Mouse (Mus musculus) right cerebral cortex, postnatal 25 days (tissue): Measurements from ENCODE around the gene Cyp4f18.
"Not testable (repeated sequence)": the region's sequence is repeated elsewhere in the genome, so short reads cannot be mapped to it uniquely, and the experiment has no call there.

Experiments
- DNase-seq: peaks from one replicate; pipeline ENCODE4 v3.0.0; 2022

Cyp4f18 gene

GRCm38 (mm10) chr8:71974211-71974610 is 35.2 kb downstream of the Cyp4f18 start:
- DNase-seq: no peak

GRCm38 (mm10) chr8:71971945-71972344 is 37.5 kb downstream of the Cyp4f18 start:
- DNase-seq: no peak

- DNase-seq: no peak
Observed at GRCm38 (mm10) chr8:71968636-71969035, 40.8 kb downstream of the Cyp4f18 start.

GRCm38 (mm10) chr8:71968100-71968499 is 41.3 kb downstream of the Cyp4f18 start:
- no peak for DNase-seq

DNA sequence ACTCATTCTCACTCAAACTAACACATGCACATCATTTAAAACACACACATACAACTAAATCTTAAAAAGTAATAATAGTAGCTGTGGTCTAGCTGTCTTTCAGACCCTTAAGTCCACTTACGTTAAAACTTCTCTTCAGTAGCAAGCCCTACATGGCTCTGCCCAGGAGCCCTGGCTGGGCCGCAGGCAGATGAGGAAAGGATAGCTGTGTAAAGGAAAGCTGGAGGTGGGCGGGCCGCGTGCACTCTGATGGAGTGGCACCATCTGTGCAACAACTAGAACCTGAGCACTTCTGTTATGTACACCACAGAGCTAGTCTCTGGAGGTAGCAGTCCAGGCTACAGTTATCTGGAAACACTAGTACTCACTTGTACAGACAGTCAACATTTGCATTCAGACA is 42.2 kb downstream of the Cyp4f18 start:
- DNase-seq: no peak

GRCm38 (mm10) chr8:71966411-71966810 is 43.0 kb downstream of the Cyp4f18 start:
- DNase-seq: no peak

DNA sequence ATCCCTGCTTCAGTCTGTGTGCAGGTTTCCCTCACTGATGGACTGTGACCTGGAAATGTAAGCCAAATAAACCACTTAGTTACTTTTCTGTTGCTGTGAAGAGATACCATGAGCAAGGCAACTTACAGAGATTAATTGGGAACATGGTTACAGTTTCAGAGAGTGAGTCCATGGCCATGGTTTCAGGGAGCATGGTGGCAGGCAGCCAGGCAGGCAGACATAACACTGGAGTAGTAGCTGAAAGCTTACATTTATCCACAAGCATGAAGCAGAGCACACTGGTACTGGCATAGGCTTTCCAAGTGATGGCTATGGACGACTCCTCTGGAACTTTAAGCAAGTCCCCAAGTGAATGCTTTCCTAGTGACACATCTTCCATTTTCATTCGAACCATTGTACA is 44.3 kb downstream of the Cyp4f18 start:
- DNase-seq: no peak

- no peak for DNase-seq
Observed at GRCm38 (mm10) chr8:71964051-71964450, 45.4 kb downstream of the Cyp4f18 start.

DNA sequence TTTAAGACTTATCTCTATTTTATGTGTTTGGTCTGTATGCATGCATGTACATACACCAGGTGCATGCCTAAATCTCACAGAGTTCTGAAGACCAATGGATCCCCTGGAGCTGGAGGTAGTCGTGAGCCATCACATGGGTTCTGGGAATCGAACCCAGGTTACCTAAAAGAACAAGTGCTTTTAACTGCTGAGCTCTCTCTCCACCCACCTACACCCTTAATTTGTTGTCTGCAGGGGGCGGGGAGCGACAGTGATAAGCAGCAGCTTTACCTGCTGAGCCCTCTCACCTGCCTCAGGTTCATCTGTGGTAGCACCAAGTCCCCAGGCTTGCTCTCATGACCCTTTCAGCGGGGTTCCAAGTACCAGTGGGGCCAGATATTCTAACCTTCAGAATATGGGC is 47.6 kb downstream of the Cyp4f18 start:
- DNase-seq: no peak

DNA sequence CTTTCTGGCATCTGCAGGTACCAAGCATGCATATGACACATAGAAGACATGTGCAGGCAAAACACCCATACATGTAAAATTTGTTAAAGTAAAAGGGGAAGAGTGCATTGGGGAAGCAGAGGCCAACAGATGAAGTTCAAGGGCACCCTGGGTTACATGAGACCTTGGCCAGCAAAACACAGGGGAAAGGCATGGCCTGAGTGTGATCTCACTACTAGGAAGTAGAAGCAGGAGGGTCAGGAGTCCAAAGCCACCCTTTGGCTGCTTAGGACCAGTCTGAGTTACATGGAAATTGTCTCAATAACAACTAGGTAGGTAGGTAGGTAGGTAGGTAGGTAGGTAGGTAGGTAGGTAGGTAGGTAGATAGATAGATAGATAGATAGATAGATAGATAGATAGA is 48.9 kb downstream of the Cyp4f18 start:
- no peak for DNase-seq

DNA sequence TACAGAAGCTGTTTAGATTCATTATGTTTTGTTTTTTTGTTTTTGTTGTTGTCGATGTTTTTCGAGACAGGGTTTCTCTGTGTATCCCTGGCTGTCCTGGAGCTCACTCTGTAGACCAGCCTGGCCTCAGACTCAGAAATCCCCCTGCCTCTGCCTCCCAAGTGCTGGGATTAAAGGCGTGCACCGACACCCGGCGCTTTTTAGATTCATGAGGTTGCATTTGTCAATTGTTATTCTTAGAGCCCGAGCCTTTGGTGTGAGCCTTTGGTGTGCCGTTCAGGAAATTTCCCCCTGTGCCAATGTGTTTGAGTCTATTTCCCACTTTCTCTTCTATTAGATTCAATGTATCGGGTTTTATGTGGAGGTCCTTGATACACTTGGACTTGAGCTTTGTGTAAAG is 54.8 kb downstream of the Cyp4f18 start:
- DNase-seq: no peak

GRCm38 (mm10) chr8:71952961-71953700 is 56.3 kb downstream of the Cyp4f18 start:
- not testable (repeated sequence) for DNase-seq

- no peak for DNase-seq
Observed at GRCm38 (mm10) chr8:71952489-71952888, 56.9 kb downstream of the Cyp4f18 start.

- DNase-seq: peak; percentile 6
Observed at GRCm38 (mm10) chr8:71951436-71952161, 57.8 kb downstream of the Cyp4f18 start.

DNA sequence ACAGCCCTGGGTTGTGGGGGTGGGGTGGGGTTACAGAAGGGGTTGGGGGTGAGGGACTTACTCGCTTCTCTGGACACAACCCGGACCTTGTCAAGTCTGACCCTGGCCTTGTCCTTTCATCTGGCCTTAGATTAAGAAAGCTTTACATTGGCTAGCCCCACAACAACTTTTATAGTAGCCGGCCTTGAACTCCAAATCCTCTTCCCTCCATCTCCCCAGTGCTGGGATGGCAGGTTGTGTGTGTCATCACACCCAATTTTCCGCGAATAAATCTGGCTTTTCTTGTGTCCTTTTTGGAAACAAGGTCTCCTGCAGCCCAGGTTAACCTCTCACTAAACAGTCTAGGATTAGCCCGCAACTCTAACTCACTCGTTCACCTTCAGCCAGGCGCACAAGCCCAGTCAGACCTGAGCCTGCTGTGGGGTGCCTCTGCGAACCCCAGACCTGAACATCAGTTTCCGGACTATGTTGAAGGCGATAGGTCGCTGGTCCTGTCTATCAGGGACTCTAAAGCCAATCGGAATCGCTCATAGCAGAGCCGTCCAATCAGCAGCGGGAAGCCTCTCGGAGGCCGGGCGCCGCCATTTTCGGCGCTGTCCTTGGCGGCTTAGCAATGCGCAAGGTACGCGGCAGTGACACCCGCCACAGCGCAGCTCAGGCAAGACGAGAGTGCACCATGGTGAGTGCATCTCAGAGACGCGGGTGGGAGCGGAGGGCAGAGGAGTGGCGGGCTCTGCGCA is 58.8 kb downstream of the Cyp4f18 start, which contains the start of gene Zfp961:
Gene Zfp961 (plus strand): TSS at position 557 of the 740 bp plus-strand sequence.
- peak; percentile 98 for DNase-seq

DNA sequence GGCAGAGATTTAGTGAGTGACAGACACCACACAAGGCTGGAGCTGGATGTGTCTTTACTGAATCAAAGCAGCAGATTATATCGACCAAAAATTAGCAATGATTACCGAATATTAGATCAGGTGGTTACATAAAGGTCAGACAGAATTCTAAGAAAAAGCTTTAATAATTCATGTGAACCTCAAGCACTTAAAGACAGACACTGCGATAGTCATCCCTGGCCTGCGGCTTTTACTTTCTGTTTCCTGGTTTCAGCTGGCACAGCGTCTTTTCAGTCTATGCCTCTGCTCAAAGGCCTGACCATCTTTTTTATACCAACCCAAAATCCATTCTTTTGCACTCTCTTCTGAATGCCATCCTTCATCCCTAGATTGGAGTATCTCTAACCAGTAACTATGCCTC is 60.8 kb downstream of the Cyp4f18 start:
- no peak for DNase-seq

DNA sequence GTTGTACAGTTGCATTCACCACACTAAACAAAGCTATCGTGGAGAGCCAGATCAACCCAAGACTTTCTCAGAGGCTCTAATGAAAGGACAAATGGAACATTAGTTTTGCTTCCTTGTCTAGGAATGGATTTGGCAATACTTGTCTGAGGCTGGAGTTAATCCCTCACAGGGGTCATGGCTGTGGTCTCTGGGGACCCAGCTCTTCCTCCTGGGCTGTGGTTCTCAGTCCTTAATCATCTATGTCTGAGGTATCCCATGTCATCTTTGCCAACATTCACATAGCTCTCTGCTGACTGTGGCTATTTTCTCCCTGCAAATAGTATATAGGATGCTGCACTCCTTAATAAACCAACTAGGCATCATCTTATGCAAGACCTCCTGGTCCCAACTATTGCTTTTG is 67.7 kb downstream of the Cyp4f18 start:
- DNase-seq: no peak

DNA sequence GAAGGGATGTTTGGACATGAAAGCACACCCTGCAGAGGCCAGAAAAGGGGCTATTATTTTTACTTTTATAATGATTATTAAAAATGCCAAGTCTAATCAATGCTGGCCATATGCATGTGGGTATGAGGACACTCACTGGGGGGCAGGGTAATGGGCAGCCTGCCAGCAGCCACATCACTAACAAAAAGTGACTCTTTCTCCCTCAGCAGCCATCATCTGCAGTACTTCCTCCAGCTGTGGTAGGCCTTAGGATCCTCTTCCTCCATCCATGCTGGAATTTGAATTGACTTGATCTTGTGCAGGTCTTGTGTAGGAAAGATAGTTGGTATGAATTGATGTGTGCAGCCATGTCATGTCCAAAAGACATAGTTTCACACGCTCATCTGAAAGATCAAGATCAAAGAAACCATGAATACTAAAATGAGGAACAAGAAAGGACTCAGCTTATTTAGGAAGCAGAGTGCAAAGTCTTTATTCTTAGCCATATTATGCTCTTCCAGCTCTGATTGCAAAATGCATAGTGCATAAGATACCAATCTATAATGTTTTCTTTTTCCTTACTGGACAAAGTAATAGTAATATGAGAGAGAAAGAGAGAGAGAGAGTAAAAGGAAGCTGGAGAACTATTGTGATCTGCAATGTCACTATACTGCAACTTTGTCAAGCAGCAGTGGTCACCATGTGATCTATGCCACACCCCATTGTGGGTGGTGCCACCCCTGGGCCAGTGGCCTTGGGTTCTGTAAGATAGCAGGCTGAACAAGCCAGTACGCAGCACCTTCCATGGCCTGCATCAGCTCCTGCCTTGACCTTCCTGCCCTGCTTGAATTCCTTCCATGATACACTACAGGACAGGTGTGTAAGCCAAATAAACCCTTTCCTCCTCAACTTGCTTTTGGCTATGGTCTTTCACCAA is 68.9 kb downstream of the Cyp4f18 start:
- DNase-seq: no peak
